Comparison of ENCODE assay signal across 16 mouse cellular contexts in genomic region chr4:100863861-100864428, GRCm38 (mm10).
DNase-seq lines count a peak whose midpoint lies in the region; ATAC-seq and TF ChIP-seq lines count a peak whose summit lies in the region.
"Had no signal": no experiment of that assay in that cellular context is flagged by ENCODE, and none has a peak within 500 bp of the region (broad histone marks: within the 10 kb centered on the region; RNA-seq: fewer than 3 reads in every experiment).

No protein-coding gene starts in this region.

- no peak for DNase-seq in kidney, adult 2 months
- peak; percentile 33 for DNase-seq in ZHBTc4 (ENCODE audit: low read depth, low spot score)
- DNase-seq in embryonic facial prominence, embryonic 14.5 days (ENCODE audit: low spot score) = peak; percentile 79
- DNase-seq in left cerebral cortex, adult 11 months (ENCODE audit: low spot score) = no peak
- DNase-seq in left cerebral cortex, postnatal 25 days (ENCODE audit: low spot score in 2 of 2) = no peak
- DNase-seq in urinary bladder, adult 2 months (ENCODE audit: low spot score) = no peak
- DNase-seq: cerebellum, postnatal 14 days; kidney, postnatal 14 days; lung, postnatal 14 days had no signal

- no peak overlapping the region for H3K4me3 ChIP-seq in kidney, embryonic 16.5 days (ENCODE audit: low read length)
- H3K4me3 ChIP-seq in kidney, adult 2 months (ENCODE audit: insufficient read depth, low read depth, low read length) = no peak overlapping the region
- no peak overlapping the region for H3K4me3 ChIP-seq in embryonic facial prominence, embryonic 14.5 days (ENCODE audit: low read depth, low read length)
- no peak overlapping the region for H3K4me3 ChIP-seq in limb, embryonic 12.5 days (replicated peaks)
- H3K4me3 ChIP-seq: forebrain, embryonic 10.5 days; heart, embryonic 12.5 days; midbrain, embryonic 10.5 days; neural tube, embryonic 15.5 days had no signal

- peaks cover 34% of the 10 kb centered on the region for H3K4me1 ChIP-seq in kidney, embryonic 16.5 days (ENCODE audit: insufficient read depth, low read length)
- H3K4me1 ChIP-seq in kidney, adult 2 months (ENCODE audit: control insufficient read depth, insufficient read depth, low read length) = no peaks in the 10 kb centered on the region; the same call in 1 of the 2 replicates
- peaks cover 42% of the 10 kb centered on the region for H3K4me1 ChIP-seq in embryonic facial prominence, embryonic 14.5 days (ENCODE audit: control insufficient read depth, insufficient read depth, low read length)
- H3K4me1 ChIP-seq in limb, embryonic 12.5 days (replicated peaks) = peaks cover 61% of the 10 kb centered on the region

- H3K9ac ChIP-seq in kidney, embryonic 16.5 days (replicated peaks; ENCODE audit: low read length) = no peak overlapping the region
- no peak overlapping the region for H3K9ac ChIP-seq in embryonic facial prominence, embryonic 14.5 days (ENCODE audit: low read depth, low read length)
- H3K9ac ChIP-seq in limb, embryonic 12.5 days (replicated peaks) = no peak overlapping the region
- H3K9ac ChIP-seq: heart, embryonic 12.5 days; neural tube, embryonic 15.5 days had no signal

- H3K27ac ChIP-seq in kidney, embryonic 16.5 days (ENCODE audit: low read length) = no peak overlapping the region; the same call in 1 of the 2 replicates
- H3K27ac ChIP-seq in kidney, adult 2 months (ENCODE audit: insufficient read depth, low read depth, low read length) = no peak overlapping the region
- H3K27ac ChIP-seq in embryonic facial prominence, embryonic 14.5 days (replicated peaks; ENCODE audit: low read depth, low read length) = peak overlapping the region; percentile 46; the same call in 1 of the 2 replicates
- H3K27ac ChIP-seq in limb, embryonic 12.5 days = peak overlapping the region; percentile 62
- H3K27ac ChIP-seq: forebrain, embryonic 10.5 days; midbrain, embryonic 10.5 days; neural tube, embryonic 15.5 days had no signal

- WGBS in kidney, embryonic 16.5 days = 37% methylated on average over 15 of the region's 15 CpGs
- 48% methylated on average over 15 of the region's 15 CpGs for WGBS in kidney, adult 2 months
- 29% methylated on average over 14 of the region's 15 CpGs for WGBS in embryonic facial prominence, embryonic 14.5 days
- 39% methylated on average over 15 of the region's 15 CpGs for WGBS in limb, embryonic 12.5 days

- H3K27me3 ChIP-seq in kidney, embryonic 16.5 days (ENCODE audit: insufficient read depth, low read length) = no peaks in the 10 kb centered on the region
- H3K27me3 ChIP-seq in kidney, adult 2 months (replicated peaks; ENCODE audit: control insufficient read depth, insufficient read depth, low read length) = no peaks in the 10 kb centered on the region
- H3K27me3 ChIP-seq in embryonic facial prominence, embryonic 14.5 days (replicated peaks; ENCODE audit: control insufficient read depth, insufficient read depth, low read length) = no peaks in the 10 kb centered on the region
- H3K27me3 ChIP-seq in limb, embryonic 12.5 days = no peaks in the 10 kb centered on the region
- H3K27me3 ChIP-seq: heart, embryonic 12.5 days; neural tube, embryonic 15.5 days had no signal

- no peak overlapping the region for H3K4me2 ChIP-seq in kidney, embryonic 16.5 days (replicated peaks; ENCODE audit: low read depth, low read length)
- peak overlapping the region; percentile 40 for H3K4me2 ChIP-seq in embryonic facial prominence, embryonic 14.5 days (ENCODE audit: low read depth, low read length)
- H3K4me2 ChIP-seq in limb, embryonic 12.5 days = peak overlapping the region; percentile 30
- H3K4me2 ChIP-seq: heart, embryonic 12.5 days; liver, embryonic 11.5 days; neural tube, embryonic 15.5 days had no signal

- intact Hi-C loops in left cerebral cortex, postnatal 25 days (cut with DNase I) = no loop called here

- ATAC-seq in kidney, embryonic 16.5 days (ENCODE audit: low FRiP score, low TSS enrichment) = peak; percentile 33
- ATAC-seq in embryonic facial prominence, embryonic 14.5 days (ENCODE audit: low read depth) = peak; percentile 83
- ATAC-seq in limb, embryonic 12.5 days (ENCODE audit: insufficient number of reproducible peaks, insufficient read depth, low FRiP score, low TSS enrichment, low read depth) = no peak

- no peaks in the 10 kb centered on the region for H3K9me3 ChIP-seq in kidney, embryonic 16.5 days (ENCODE audit: low read length)
- H3K9me3 ChIP-seq in embryonic facial prominence, embryonic 14.5 days (ENCODE audit: control insufficient read depth, low read length) = no peaks in the 10 kb centered on the region
- H3K9me3 ChIP-seq in limb, embryonic 12.5 days = no peaks in the 10 kb centered on the region
- H3K9me3 ChIP-seq: forebrain, embryonic 10.5 days; heart, embryonic 12.5 days; midbrain, embryonic 10.5 days; neural tube, embryonic 15.5 days had no signal

- TF ChIP-seq POLR2A in kidney, adult 2 months (IDR thresholded peaks at IDR 0.05; ENCODE audit: low read depth, low read length) = no peak

- H3K36me3 ChIP-seq in kidney, embryonic 16.5 days (ENCODE audit: insufficient read depth, low read length) = no peaks in the 10 kb centered on the region
- H3K36me3 ChIP-seq in kidney, adult 2 months (ENCODE audit: control insufficient read depth, insufficient read depth, low read length) = no peaks in the 10 kb centered on the region
- H3K36me3 ChIP-seq in embryonic facial prominence, embryonic 14.5 days (ENCODE audit: control insufficient read depth, insufficient read depth, low read length) = peaks cover 7% of the 10 kb centered on the region; the same call in 1 of the 2 replicates
- H3K36me3 ChIP-seq in limb, embryonic 12.5 days = 0 out of 2 replicates have a peak, but pooled peaks cover 5% of the 10 kb centered on the region
- H3K36me3 ChIP-seq: neural tube, embryonic 15.5 days had no signal

- TF ChIP-seq CTCF in kidney, adult 2 months (conservative IDR thresholded peaks at IDR 0.05; ENCODE audit: insufficient read depth, insufficient read length, low read depth, low read length) = no peak

Comparison
In these comparisons a context has a peak if more than half of its experiments do, and no peak if none do; other contexts are left out.
1. H3K27ac ChIP-seq: peak in embryonic facial prominence, embryonic 14.5 days (single experiment) and limb, embryonic 12.5 days (single experiment); none in kidney, embryonic 16.5 days (single experiment) and kidney, adult 2 months (single experiment).
2. DNase-seq: peak in ZHBTc4 (single experiment) and embryonic facial prominence, embryonic 14.5 days (single experiment); none in kidney, adult 2 months (single experiment), left cerebral cortex, adult 11 months (single experiment), left cerebral cortex, postnatal 25 days (0 of 2) and urinary bladder, adult 2 months (single experiment).